Mouse (Mus musculus) thymus, adult 2 months (tissue): ENCODE data around the gene Xrcc4.
"Not testable (repeated sequence)": the region's sequence is repeated elsewhere in the genome, so short reads cannot be mapped to it uniquely, and the experiment has no call there.

Experiments
- CTCF ChIP-seq: fragments of 200-500 bp; IDR thresholded peaks from 2 replicates; pipeline ENCODE4 v1.5.1; 2012; ENCODE audit warnings: mild to moderate bottlenecking, control low read depth, low read length, moderate library complexity, borderline replicate concordance; ENCODE audit not compliant: control insufficient read depth, poor library complexity, insufficient read depth; ENCODE audit errors: extremely low read depth
- POLR2A ChIP-seq: fragments of 200-500 bp; IDR thresholded peaks from 2 replicates; pipeline ENCODE4 v1.6.1; 2012; ENCODE audit warnings: mild to moderate bottlenecking, low read length, control low read depth, moderate library complexity; ENCODE audit not compliant: control insufficient read depth, poor library complexity, insufficient read depth; ENCODE audit errors: extremely low read depth

- TF ChIP-seq POLR2A, CTCF: not testable (repeated sequence)
These were observed 19.3 kb upstream of the Xrcc4 start for GRCm38 (mm10) chr13:90108746-90109145.
